Mouse (Mus musculus) lung, embryonic 14.5 days (tissue): ENCODE results near the gene Dnajc1. TPM values are rescaled to one million over a fixed set of nuclear protein-coding genes. Genes with fewer than 3 reads are reported as not detected.

Experiments
- ATAC-seq: fragments of 200-750 bp; cut with Nextera tagmentation; 2 replicates; pipeline ENCODE4 v1.8.0; 2017; ENCODE audit warnings: mild to moderate bottlenecking, moderate TSS enrichment, moderate library complexity; ENCODE audit not compliant: insufficient read depth
- DNase-seq: peaks from one replicate; pipeline ENCODE4 v3.0.0-alpha.2; 2015
- H3K27ac ChIP-seq: fragments of 300-500 bp; sonication (generic); 2 replicates; pipeline ENCODE4 v1.5.1; 2014; ENCODE audit warnings: low read depth, mild to moderate bottlenecking, moderate library complexity
- H3K27me3 ChIP-seq: fragments of 300-500 bp; sonication (generic); 2 replicates; pipeline ENCODE4 v1.6.1; 2014; ENCODE audit warnings: low read length, control low read depth; ENCODE audit not compliant: insufficient read depth
- H3K36me3 ChIP-seq: fragments of 300-500 bp; sonication (generic); 2 replicates; pipeline ENCODE4 v1.6.1; 2014; ENCODE audit warnings: control low read depth; ENCODE audit not compliant: insufficient read depth
- H3K4me1 ChIP-seq: fragments of 300-500 bp; sonication (generic); 2 replicates; pipeline ENCODE4 v1.6.1; 2014; ENCODE audit warnings: antibody characterized with exemption, control low read depth; ENCODE audit not compliant: insufficient read depth
- H3K4me2 ChIP-seq: fragments of 300-500 bp; sonication (generic); 2 replicates; pipeline ENCODE4 v1.6.1; 2014; ENCODE audit warnings: mild to moderate bottlenecking
- H3K4me3 ChIP-seq: fragments of 300-500 bp; sonication (generic); 2 replicates; pipeline ENCODE4 v1.5.1; 2014; ENCODE audit warnings: low read depth, low read length
- H3K9ac ChIP-seq: fragments of 300-500 bp; sonication (generic); 2 replicates; pipeline ENCODE4 v1.6.1; 2014
- H3K9me3 ChIP-seq: fragments of 300-500 bp; sonication (generic); 2 replicates; pipeline ENCODE4 v1.6.1; 2016; ENCODE audit warnings: low read depth, low read length, control low read depth
- CTCF ChIP-seq: IDR thresholded peaks from 2 replicates; pipeline ENCODE4 v1.5.1; 2016; ENCODE audit warnings: antibody characterized with exemption, low read depth
- WGBS: fragments of 180-500 bp; shearing (Covaris S2); extraction: QIAGEN DNeasy Blood & Tissue Kit; methylation state at CpG from one replicate; pipeline ENCODE4 v1.1.7; 2014; 5-methylcytosine and 5-hydroxymethylcytosine counted together
- polyA plus RNA-seq: library from polyadenylated mRNA; unstranded; fragments of >200 nt; fragmentation: Nextera tagmentation; extraction: Ambion mirVana; gene quantifications from 2 replicates; pipeline ENCODE4 v1.2.1, GENCODE M21; 2014

Gene Dnajc1
- polyA plus RNA-seq, 1 experiment from 2014 or later = 30.8 TPM

DNA sequence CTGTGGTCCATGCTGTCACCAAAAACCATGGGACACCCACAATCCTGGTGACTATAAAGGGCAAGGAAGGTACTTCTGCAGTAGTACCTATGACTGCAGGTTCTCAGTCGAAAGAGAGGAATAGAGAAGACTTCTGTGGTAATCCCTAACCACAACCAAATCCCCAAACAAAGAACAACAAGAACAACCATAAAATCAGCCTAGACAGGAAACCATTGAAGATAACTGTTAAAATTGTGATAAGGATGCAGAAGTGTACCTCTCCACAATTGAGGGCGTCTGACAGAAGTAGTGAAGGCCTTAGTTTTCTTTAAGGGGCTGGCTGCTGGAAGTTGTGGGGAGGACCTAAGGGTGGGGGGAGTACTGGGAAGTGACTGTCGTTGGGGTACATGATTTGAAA lies 91.7 kb downstream of the Dnajc1 start:
- ATAC-seq = no peak

DNA sequence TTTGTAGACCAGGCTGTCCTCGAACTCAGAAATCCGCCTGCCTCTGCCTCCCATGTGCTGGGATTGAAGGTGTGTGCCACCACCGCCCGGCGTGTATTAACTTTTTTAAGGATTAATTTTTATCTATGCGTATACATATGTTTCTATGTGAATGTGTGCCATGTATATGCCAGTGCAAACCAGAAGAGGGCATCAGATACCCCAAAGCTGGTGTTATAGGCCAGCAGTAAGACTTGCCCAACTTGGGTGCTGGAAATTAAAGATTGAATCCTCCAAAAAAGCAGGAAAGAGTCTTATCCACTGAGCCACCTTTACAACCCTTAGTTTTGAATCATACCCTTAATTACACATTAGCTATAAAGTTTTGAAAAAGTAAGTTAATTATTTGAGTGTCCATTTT lies 107.5 kb downstream of the Dnajc1 start:
- no peak overlapping the region for H3K27ac ChIP-seq
- 96% methylated on average over 6 of the region's 6 CpGs for WGBS
- DNase-seq (peak; percentile 13), ATAC-seq (no peak)
- no peak overlapping the region for H3K4me3 ChIP-seq
- no peaks in the 10 kb centered on the region for H3K4me1 ChIP-seq
- H3K36me3 ChIP-seq = peaks cover 4% of the 10 kb centered on the region; the same call in 1 of the 2 replicates
- no peaks in the 10 kb centered on the region for H3K27me3 ChIP-seq
- no peak for TF ChIP-seq CTCF
- 0 out of 2 replicates have a peak, but pooled peaks cover 3% of the 10 kb centered on the region for H3K9me3 ChIP-seq
- no peak overlapping the region for H3K9ac ChIP-seq
- H3K4me2 ChIP-seq = no peak overlapping the region

More for the DNA sequence above, 91.7 kb downstream of the Dnajc1 start:
- Histone ChIP-seq H3K36me3 (peaks cover 4% of the 10 kb centered on the region; the same call in 1 of the 2 replicates), H3K27me3 (no peaks in the 10 kb centered on the region), H3K27ac (no peak overlapping the region), H3K4me3 (no peak overlapping the region), H3K9me3 (no peaks in the 10 kb centered on the region), H3K4me2 (no peak overlapping the region), H3K9ac (no peak overlapping the region), H3K4me1 (no peaks in the 10 kb centered on the region)
- no peak for TF ChIP-seq CTCF
- no peak for DNase-seq
- WGBS = 77% methylated on average over 3 of the region's 3 CpGs

DNA sequence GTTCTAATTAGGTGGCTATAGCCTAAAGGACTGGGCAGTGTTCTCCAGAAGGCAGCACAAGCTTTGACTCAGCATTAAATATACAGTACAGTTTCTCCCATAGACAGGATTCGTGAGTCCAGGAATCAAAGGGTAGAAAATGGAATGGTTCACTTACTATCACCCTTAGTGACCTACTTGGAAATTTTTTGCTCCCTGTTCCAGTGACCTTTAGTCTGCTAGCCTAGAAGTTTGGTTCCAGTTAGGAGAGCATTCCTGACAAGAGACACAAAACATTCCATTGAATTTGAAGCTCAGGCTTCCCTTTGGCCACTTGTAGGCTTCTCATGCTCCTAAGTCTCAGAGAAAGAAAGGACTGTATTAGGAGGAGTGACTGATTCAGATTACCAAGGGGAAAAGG lies 126.9 kb downstream of the Dnajc1 start:
- H3K9ac ChIP-seq = no peak overlapping the region
- H3K4me1 ChIP-seq = no peaks in the 10 kb centered on the region
- DNase-seq (no peak), ATAC-seq (no peak)
- H3K9me3 ChIP-seq = no peaks in the 10 kb centered on the region
- H3K27me3 ChIP-seq = no peaks in the 10 kb centered on the region
- H3K4me3 ChIP-seq = no peak overlapping the region
- TF ChIP-seq CTCF = no peak
- 82% methylated on average over 1 of the region's 1 CpGs for WGBS
- H3K4me2 ChIP-seq = no peak overlapping the region
- H3K36me3 ChIP-seq = no peaks in the 10 kb centered on the region
- no peak overlapping the region for H3K27ac ChIP-seq

DNA sequence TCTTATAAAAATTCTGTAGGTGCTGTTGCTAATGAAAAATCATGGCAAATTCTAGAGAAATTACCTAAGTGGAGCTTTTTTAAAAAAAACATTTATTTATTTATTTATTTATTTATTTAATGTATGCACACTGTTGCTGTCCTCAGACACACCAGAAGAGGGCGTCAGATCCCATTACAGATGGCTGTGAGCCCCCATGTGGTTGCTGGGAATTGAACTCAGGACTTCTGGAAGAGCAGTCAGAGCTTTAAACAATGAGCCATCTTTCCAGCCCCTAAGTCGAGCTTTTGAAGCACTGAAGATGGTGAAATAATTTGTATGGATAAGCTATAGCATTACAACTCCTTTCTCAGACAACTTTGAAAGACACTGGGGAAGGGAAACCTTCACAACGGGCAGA lies 128.1 kb downstream of the Dnajc1 start:
- Histone ChIP-seq H3K9ac (no peak overlapping the region), H3K36me3 (no peaks in the 10 kb centered on the region), H3K4me1 (no peaks in the 10 kb centered on the region), H3K4me3 (no peak overlapping the region), H3K4me2 (no peak overlapping the region), H3K27me3 (no peaks in the 10 kb centered on the region), H3K9me3 (no peaks in the 10 kb centered on the region), H3K27ac (no peak overlapping the region)
- ATAC-seq (no peak), DNase-seq (no peak)
- peak; percentile 24; the same call in 1 of the 2 replicates for TF ChIP-seq CTCF
- 72% methylated on average over 3 of the region's 3 CpGs for WGBS

DNA sequence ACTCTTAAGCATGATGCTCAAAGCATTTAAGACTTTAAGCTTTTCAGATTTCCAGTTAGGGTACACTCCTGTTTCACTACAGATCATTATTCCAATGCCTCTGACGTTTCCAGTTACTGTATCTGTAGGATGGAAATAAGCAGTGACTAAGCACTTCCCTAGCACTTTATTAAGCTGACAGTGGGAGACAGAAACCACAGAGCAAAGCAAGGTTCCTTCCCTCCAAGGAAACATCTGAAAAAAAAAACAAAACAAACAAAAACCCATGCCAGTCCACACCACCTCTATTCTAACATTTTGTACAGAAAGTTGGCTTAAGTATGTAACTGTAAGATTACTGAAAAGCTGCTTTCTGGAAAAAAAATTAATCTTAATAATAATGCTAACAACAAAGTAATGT lies 130.3 kb downstream of the Dnajc1 start:
- Histone ChIP-seq H3K4me3 (no peak overlapping the region), H3K36me3 (no peaks in the 10 kb centered on the region), H3K9me3 (no peaks in the 10 kb centered on the region), H3K9ac (no peak overlapping the region), H3K4me2 (no peak overlapping the region), H3K27me3 (no peaks in the 10 kb centered on the region), H3K4me1 (no peaks in the 10 kb centered on the region), H3K27ac (no peak overlapping the region)
- no peak for DNase-seq
- TF ChIP-seq CTCF = no peak
- 27% methylated on average over 1 of the region's 1 CpGs for WGBS
- no peak for ATAC-seq

DNA sequence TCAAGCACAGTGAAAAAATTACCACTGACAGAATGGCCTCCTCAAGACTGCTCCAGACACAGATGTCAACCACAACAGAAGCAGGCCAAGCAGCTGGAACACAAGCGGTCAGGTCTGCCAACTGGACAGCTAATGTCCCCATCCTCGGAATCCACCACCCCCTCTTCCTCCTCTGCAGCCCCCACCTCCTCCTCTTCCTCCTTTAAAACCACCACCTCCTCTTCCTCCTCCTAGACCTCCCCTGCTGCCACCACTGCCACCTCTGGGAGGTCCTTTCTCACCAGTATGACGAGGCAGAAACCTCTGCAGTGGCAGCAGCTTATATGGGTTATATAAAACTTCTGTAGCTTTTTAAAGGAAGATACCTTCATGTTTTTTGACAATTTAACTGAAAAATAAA lies 143.4 kb downstream of the Dnajc1 start:
- H3K36me3 ChIP-seq = no peaks in the 10 kb centered on the region
- H3K27me3 ChIP-seq = no peaks in the 10 kb centered on the region
- no peak overlapping the region for H3K4me2 ChIP-seq
- H3K9ac ChIP-seq = no peak overlapping the region
- TF ChIP-seq CTCF = no peak
- no peak overlapping the region for H3K27ac ChIP-seq
- no peaks in the 10 kb centered on the region; the same call in 1 of the 2 replicates for H3K9me3 ChIP-seq
- ATAC-seq = no peak
- H3K4me3 ChIP-seq = no peak overlapping the region
- no peak for DNase-seq
- H3K4me1 ChIP-seq = no peaks in the 10 kb centered on the region
- WGBS = 81% methylated on average over 3 of the region's 3 CpGs

DNA sequence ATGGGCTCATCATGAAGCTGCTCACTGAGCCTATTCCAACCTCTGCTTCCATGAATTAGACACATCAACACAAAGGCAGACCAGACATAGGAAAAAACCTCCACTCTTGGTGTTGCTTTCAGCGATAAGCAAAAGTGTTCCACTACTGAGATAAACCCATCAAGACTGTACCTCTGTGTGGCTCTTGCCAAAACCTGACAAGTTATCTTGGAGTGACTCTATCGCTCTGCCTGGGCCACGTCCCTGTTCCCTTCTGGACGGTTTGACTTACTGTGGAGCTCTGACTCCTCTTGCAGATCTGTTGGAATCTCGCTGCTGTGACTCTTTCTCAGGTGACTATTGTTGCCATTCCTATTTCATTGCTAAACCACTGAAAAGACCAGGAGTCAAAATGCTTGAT lies 157.1 kb downstream of the Dnajc1 start:
- WGBS = 88% methylated on average over 5 of the region's 5 CpGs
- H3K4me3 ChIP-seq = no peak overlapping the region
- H3K4me1 ChIP-seq = no peaks in the 10 kb centered on the region
- no peak overlapping the region for H3K4me2 ChIP-seq
- no peak overlapping the region for H3K9ac ChIP-seq
- no peaks in the 10 kb centered on the region for H3K9me3 ChIP-seq
- no peak for TF ChIP-seq CTCF
- H3K36me3 ChIP-seq = no peaks in the 10 kb centered on the region
- H3K27ac ChIP-seq = no peak overlapping the region
- DNase-seq (no peak), ATAC-seq (no peak)
- no peaks in the 10 kb centered on the region for H3K27me3 ChIP-seq

DNA sequence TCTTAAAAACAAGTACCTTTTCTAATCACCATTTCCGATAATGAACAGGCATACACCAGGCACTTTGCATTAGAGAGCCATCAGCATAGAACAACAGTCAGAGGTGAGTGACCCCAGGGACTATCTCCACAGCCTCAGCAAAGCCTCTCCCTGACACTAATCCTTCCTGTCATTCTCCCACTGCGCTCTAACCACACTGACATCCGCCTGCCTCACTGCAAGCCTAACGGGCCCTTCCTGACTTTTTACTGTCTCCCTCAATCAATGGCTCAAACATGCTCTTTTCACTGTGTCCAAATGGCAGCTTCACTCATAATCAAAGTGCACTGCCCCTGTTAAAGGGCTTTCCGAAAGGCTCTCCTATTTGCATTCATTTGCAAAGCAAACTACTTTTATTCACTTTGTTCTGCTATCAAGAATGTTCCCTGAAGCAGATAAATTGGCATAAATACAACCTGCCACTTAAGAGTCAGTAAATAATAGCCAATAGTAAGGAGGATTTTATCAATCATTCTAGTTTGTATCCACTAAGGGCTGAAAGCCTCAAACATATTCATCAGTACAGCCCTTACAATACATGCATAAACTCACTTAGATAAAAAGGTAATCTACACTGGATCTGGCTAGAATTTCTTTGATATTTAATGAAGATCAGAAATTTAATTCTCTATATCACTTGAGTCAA lies 159.6 kb downstream of the Dnajc1 start:
- H3K9ac ChIP-seq = no peak overlapping the region
- no peaks in the 10 kb centered on the region for H3K27me3 ChIP-seq
- H3K27ac ChIP-seq = no peak overlapping the region
- no peak for ATAC-seq
- 27% methylated on average over 5 of the region's 5 CpGs for WGBS
- no peaks in the 10 kb centered on the region for H3K9me3 ChIP-seq
- H3K4me2 ChIP-seq = no peak overlapping the region
- H3K36me3 ChIP-seq = no peaks in the 10 kb centered on the region
- TF ChIP-seq CTCF = no peak
- H3K4me3 ChIP-seq = no peak overlapping the region
- no peaks in the 10 kb centered on the region for H3K4me1 ChIP-seq
- DNase-seq = no peak
